Mouse (Mus musculus): ENCODE results near the gene Babam2. TPM values are rescaled to one million over a fixed set of nuclear protein-coding genes. Genes with fewer than 3 reads are reported as not detected.
"Not testable (repeated sequence)": the region's sequence is repeated elsewhere in the genome, so short reads cannot be mapped to it uniquely, and the experiment has no call there.

Gene Babam2
- total RNA-seq, 2 experiments from 2014 or later: 81.6 to 148 TPM

DNA sequence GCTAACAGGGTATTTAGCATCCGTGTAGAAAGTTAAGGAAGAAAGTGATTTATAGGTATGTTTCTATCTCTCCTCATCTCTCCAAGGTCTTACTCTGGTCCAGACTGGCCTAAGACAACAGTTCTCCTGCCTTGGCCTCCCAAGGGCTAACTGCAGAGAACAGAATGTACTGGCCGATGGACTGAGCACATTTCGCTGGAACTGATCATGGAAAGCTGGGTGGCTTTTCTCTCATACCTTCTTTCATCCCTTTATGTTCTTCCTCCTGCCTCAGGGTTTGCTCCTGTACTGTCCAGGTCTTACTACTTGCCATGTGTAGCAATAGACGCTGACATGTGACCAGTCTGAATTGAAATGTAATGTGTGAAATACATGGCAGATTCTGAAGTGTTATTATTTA lies 74.4 kb downstream of the Babam2 start:
- DNase-seq (ENCODE audit: low spot score in 2 of 2): no peak

DNA sequence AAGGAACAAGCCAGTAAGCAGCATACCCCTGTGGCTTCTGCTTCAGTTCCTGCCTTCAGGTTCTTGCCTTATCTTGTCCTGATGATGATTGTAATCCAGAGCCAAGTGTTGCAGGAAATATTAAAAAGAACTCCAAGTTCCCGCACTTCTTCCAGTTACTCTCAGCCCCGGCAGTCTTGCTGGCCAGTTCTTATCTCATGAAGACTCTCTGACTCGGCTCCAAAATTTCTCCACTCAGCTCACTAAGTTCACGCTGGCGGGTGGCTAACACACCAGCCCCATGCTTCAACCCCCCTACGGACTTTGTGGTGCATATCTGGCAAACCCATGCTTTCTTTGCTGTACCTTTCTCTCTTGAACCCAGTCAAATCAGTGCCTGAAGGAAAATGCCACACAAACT lies 77.5 kb downstream of the Babam2 start:
- peak in 1 of 2 experiments; percentile 1 for DNase-seq (ENCODE audit: low spot score in 2 of 2)

DNA sequence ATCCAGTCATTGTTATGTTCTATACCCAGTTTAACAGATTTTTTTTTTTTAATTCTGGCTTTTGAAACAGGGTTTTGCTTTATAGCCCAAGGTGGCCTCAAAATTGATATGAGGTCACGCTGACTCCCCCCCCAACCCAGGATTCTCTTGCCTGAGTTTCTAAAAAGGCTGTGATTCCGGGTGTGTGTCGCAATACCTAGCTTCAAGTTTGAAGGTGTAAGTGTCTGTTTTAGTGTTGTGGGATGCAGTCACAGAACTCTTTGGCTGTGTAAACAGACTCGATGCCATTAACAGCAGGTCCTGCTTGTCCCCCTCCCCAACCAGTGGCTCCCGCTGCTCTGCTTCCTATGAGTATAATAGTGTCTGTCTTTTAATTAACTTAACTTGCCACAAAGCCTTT lies 84.1 kb downstream of the Babam2 start:
- DNase-seq (ENCODE audit: low spot score in 2 of 2): no peak

DNA sequence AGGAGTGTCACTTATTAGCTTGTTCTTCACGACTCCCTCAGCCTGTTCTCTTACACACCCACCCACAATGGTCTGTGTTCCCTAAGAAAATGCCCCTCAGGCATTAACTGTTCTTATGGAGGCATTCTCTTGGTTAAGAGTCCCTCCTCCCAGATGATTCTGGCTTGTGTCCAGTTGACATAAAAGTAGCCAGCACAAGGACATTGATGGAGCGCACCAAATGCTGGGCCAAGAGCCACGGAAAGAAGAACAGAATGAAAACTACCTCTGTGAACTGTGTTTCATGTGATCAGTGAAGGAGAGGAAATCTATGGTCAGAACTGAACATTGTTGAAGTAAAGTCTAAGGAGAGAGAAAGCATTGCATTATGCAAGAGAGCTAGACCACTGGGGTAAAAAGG lies 89.7 kb downstream of the Babam2 start:
- no peak for DNase-seq (ENCODE audit: low spot score in 2 of 2)

DNA sequence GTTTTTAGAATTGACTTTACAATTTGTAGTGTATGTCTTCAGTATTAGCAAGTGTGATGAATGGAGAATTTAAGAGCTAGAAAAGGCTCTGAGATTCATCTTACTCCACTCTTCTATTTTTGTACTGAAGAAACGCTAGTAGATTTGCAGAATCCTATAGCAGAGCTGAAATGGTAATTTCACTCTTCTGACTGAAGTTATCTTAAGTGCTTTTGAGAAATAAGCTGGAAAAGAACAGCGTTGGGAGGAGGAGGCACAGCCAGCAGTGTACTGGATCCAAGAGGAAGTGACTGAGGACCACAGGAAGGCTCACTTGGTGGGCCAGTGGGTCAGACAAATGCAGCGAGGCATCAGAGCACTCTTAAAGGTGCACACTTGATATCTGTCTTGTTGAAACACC lies 90.1 kb downstream of the Babam2 start:
- DNase-seq (ENCODE audit: low spot score in 2 of 2): no peak

DNA sequence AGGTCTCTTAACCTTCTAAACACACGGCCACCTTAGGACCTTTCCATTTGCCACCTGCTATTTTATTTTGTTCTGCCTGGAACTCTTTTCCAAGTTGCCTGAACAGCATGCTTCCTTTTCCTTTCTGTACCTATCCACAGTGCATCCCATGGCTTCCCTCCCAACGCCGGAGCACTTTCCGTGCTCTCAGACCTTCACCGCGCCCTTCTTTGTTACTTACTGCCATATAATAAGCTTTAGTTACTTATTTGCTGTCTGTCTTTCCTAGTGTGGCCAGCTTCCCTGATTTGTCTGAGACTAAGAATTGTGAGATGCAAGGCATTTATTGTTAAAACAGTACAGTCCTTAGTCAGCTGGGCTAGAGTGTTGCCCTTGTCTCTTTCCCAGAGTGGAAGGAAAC lies 94.9 kb downstream of the Babam2 start:
- no peak for DNase-seq (ENCODE audit: low spot score in 2 of 2)

DNA sequence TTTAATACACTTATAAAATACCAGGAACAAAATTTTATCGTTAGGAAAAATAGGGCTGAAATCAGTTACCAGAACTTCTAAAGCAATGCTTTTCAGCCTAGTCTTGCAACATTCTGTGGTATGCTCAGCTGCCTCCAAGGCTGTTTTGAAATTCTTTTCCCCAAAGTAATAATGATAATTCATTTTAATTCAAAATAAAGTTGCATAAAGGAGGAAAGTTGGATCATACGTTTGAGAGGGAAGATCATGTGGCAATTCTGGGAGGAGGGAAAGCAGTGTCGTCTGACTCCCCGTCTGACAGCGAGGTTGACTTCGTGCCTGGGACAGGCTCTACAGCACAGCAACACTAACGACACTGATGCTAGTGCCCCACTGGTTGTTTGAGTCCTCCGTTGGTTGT lies 95.4 kb downstream of the Babam2 start:
- DNase-seq (ENCODE audit: low spot score in 2 of 2): no peak

DNA sequence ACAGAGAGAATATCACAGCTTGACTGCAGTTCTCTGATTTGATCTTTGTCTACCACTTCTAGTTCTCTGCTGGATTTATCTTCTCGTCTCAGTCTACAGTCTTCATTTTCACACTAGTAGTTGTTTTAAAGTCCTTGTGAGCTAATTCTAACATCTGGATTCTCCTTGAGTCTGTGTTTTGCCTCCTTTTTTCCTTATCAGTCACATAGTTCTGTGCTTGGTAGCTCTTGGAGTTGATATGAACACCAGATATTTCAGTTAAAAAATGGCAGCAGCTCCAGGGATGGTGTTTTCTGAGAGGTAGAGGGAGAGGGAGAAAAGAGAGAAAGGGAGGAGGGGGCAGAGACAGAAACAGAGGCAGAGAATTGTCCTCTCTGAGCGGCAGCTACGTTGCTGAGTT lies 97.9 kb downstream of the Babam2 start:
- DNase-seq (ENCODE audit: low spot score in 2 of 2): no peak

DNA sequence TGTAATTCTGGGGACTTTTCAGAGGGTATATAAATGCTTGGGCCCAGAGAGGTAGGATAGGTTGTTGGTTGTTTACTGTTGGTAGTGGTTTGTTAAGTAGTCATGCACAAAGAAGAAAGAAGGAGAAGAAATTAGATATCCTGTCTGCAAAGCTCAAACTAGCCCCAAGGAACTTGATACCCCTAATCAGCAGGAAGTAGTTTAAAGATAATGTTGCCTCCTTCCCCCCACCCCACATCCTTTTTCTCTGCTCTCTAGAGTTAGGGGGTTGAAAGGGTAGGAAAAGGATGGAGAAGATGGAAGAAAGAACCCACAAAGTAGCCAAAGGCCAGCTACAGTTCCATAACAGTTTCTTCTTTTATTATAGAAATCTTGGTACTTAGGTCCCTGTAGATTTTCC lies 99.5 kb downstream of the Babam2 start:
- no peak for DNase-seq (ENCODE audit: low spot score in 2 of 2)

DNA sequence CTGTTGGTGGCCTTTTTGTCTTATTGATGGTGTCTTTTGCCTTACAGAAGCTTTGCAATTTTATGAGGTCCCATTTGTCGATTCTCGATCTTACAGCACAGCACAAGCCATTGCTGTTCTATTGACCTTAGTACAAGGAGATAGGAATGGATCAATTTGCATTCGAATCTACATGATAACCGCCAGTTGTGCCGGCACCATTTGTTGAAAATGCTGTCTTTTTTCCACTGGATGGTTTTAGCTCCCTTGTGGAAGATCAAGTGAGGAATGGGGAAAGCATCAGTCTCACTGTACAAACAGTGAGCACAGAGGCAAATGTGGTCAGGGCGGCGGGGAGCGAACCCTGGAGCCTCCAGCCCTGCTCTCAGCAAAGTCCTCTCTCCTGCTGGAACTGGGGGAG lies 106.7 kb downstream of the Babam2 start:
- DNase-seq (ENCODE audit: low spot score in 2 of 2): not testable (repeated sequence)

DNA sequence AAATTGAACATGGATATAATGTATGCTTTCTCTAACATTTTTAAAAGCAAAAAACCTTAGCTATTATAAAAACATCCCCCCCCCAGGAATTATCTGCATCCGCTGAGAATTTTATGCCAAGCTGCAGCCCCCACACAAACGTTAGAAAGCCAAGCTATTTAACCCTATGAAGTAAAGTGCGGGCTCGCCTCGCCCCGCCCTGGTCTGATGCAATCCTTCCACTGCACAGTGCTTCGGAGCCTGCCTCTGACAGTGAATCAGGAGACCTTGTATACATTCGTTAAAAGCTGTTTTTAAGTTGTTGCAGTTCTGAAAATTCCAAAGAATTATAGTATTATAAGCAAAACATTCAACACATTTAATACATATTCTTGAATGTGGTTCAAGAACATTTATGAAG lies 107.3 kb downstream of the Babam2 start:
- DNase-seq (ENCODE audit: low spot score in 2 of 2): no peak

DNA sequence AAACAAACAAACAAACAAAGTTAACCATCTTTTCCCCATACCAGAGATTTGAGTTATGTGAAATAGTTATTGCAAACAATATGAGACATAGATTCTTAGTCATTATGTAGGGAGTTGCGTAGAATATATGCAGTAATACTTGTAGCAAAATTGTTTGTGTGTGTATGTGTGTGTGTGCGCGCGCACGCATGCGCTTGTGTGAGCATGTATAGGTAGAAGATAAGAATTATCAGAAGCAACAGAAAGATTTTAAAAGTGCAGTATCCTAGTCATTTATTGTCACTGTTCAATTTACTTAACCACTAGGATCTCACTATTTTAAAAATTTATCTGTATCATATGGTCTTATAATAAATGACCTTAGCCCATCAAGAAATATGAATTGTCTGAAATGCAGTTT lies 109.8 kb downstream of the Babam2 start:
- no peak for DNase-seq (ENCODE audit: low spot score in 2 of 2)

DNA sequence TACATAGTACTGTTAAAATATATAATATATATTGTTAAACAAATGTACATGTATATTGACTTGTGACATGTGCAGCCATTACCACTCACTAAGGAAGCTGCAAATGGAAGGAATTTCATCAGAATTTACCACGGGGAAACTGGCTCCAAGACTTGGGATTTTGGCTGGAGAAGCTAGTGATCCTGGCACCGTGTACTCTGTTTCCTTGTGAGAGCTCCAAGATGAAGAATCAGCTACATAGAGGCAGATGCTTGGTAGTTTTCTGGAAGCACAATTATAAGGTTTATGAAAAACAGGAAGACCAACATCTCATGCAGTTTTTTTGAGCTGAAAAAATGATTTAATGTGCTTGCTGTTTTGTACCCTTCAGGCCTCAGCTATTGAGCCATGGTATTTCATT lies 110.8 kb downstream of the Babam2 start:
- DNase-seq (ENCODE audit: low spot score in 2 of 2): no peak

DNA sequence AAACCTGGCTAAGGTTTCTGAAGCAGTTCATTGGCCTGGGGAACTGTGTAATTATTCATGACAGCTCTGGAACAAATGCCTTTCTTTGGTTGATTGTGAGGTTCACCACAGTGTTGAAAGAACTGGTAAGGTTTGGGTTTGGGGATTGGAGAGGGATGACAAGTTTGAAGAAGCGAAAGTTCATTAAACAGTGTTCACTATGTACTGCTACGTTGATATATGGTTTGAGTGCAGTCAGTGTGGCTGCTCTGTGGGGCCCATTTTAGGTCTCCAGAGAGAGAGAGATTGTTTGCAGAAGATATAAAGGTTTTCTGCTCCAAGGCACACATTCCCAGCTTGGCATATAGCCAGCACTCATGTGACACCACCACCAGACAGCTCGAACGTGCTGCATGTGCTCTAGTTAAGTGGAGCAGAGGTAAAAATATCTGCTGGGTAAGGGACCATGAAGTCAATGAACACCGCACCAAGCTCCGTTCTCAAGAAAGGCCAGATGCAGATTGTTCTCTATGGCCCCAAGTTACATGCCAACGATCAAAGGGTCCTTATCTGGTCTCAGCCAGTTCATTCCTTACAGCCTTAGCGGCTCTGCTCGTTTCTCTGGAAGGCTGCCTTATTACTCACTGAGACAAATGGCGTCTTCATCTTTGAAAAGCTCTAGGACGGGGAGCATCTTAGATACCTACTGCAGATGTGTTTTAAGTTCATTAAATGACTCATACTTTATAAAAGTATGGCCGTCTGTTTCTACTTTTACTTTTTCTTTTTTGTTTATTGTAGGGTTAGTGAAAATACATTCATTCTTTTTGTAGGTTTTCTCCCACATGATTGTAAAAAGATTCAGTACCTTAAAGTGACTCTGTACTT lies 113.5 kb downstream of the Babam2 start:
- DNase-seq (ENCODE audit: low spot score in 2 of 2): no peak

DNA sequence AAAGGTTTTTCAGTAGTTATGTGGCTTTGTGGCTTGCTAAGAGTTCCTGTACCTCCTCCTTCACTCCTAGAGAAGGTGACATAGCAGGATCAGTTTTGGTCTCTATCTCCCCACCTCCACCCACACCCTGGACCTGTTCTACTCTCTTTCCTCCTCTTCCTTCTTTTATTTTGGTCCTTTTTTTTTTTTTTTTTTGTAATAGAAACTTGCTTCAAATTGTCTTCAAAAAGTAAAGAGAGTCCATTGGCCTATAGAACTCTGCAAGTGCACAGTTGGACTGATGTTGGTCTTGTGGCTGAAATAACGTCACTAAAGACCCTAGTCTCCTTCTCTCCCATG lies 114.1 kb downstream of the Babam2 start:
- no peak for DNase-seq (ENCODE audit: low spot score in 2 of 2)

DNA sequence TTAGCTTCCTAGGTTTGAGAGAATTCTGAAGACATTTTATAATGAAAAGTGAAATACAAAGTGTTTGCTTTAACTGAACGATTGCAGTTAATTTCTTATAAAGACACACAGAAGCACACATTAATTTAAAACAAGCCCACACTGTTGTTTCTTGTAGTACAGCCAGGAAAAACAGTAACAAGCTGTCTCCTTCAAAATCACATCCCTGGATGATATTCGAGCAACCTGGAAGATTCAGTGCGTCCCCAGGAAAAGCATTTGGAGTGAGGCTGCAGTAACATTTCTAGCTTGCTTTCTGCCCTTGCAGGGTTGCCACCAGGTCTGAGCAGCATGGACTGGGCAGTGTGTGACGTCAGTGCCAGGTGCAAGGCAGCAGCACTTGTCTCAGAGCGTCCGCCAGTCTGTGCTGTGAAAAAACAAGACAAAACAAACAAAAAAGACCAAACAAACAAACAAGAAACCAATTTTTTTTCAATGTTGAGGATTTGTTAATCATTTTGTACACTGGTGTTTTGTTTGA lies 115.7 kb downstream of the Babam2 start:
- no peak for DNase-seq (ENCODE audit: low spot score in 2 of 2)

DNA sequence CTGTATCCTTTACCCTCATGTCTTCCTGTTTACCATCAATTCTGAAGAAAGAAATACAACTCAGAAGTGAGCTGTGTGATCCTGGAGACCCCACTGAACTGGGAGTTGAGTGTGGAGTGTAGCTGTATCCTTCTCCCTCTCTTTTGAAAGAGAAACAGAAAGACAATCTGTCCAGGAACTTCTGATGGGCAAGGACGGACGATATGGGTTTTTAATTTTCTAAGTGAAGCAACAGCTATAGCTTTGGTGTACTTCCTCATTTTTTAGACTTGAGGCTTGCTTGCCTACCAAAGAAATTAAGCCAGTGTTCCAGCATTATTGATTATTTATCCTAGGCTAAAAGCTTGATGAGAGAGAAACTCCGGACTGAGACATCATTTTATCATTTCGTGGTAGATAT lies 116.6 kb downstream of the Babam2 start:
- no peak for DNase-seq (ENCODE audit: low spot score in 2 of 2)

DNA sequence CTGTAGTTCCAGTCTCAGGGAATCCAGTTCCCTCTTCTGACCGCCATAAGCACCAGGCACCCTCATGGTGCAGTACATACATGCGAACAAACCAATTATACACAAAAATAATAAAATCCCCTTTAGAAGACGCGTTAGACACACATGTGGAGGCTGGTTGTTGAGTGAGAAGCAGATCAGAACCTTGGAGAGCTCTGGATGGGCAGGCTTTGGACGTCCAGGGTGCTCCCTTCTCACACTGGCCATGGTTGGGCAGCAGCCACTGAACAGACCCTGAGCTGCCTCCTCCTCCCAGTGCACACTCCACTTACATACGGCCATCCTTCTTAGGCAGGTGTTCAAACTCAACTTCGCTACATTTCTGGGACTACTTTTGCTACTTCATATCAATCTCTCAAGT lies 117.6 kb downstream of the Babam2 start:
- DNase-seq (ENCODE audit: low spot score in 2 of 2): no peak

DNA sequence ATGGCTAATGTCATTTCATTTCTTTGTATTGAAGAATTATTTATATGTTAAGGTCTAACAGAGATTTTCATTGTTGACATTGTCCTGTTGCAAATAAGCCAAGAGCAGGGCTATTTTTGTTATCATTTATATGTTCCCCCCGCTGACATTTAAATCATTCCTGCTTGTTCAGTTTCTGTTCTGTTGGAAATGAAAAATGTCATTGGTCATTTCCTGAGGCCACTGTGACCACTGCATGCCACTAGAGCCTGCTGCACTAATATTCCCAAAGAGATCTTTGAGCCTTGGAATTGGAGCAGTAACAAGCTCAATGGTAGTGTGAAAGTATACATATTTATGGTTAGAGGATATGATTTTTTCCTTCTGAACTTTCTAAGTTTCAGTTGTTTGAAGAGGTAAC lies 118.6 kb downstream of the Babam2 start:
- no peak for DNase-seq (ENCODE audit: low spot score in 2 of 2)

DNA sequence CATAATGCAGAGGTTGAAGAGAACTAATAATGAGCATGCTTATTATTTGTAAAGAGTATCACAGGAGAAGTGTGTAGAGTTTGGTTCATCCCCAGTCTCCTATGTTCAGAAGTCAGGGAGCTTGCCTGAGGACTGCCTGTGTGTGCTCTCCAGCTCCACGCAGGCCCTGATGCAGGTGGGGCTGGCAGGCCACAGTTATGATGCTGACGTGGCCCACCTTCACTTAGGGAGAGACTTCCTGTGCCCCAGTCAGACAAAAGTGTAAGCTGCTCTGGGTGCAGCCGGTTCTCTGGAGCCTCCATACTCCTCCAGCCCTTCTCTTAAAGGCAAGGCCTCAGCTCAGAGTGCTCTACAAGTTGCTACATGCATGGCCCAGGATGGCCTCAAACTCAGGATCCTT lies 123.3 kb downstream of the Babam2 start:
- no peak for DNase-seq (ENCODE audit: low spot score in 2 of 2)

DNA sequence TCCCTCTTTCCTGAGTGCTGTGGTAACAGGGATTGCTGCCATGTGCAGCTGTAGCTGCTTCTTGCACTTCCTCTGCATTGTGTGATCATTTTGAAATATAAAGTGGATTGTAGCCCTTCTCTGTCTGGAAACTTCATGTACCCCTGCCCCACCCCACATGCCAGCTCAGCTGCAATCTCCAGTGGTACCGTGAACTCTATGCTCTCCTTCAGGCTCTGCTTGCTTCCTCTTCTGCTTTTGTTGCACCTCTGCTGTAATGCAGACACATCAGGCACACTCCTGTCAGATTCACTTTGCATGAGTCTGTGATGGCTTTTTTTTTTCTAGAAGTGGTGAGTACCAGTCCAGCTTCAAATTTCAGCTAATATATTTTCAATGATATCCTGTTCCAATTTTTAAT lies 123.7 kb downstream of the Babam2 start:
- DNase-seq (ENCODE audit: low spot score in 2 of 2): no peak

DNA sequence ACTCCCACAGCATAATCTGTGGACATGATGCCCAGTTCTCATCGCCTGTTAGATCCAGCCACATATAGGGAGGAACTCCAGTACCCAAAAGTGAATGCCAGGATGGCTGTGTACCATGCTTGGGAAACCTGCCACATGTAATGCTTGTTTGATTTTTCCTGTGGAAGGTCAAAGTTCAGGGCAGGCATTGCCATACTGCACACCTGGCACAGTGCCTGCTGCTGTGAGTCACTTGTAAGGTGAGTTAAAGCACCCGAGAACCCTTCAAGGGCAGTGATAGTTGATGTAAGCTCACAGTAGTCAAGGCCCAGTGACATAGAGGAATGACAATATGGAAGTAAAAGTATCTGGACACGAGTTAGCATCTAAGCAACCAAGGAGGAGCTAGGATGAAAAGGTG lies 126.2 kb downstream of the Babam2 start:
- no peak for DNase-seq (ENCODE audit: low spot score in 2 of 2)

DNA sequence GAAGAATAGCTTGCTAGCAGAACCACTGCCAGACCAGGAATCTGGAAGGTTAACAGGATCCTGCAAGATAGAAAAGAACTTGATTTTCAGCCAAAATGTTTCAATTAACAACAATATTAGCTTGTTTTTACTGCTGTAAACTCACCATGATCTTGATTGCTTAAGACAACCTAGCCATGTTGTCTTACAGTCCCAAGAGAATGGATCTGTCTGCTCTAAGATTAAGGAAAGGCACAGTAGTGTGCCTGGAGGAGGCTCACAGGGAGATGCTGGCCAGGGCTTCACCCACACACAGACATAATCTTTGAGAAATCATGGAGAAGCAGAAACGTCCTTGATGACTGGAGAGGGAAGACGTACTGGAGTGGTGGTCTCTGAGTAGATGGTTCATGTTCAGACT lies 126.6 kb downstream of the Babam2 start:
- no peak for DNase-seq (ENCODE audit: low spot score in 2 of 2)

Measured in adrenal gland, adult 18-20 months (tissue).